Mouse (Mus musculus): Measurements from ENCODE around the gene Chst5. TPM values are rescaled to one million over a fixed set of nuclear protein-coding genes. Genes with fewer than 3 reads are reported as not detected.

The Chst5 gene
- polyA plus RNA-seq, 1 experiment = not detected

- peak within 1 kb of the TSS; percentile 76 for H3ac ChIP-seq (ENCODE audit: control insufficient read depth, insufficient read length, low read depth)
- no peaks in the 10 kb centered on the region for H3K36me3 ChIP-seq (ENCODE audit: control insufficient read depth, insufficient read depth)
- H3K79me3 ChIP-seq (ENCODE audit: low read depth) = no peaks in the 10 kb centered on the region
- H3K27me3 ChIP-seq (ENCODE audit: control insufficient read depth, insufficient read depth, insufficient read length) = no peaks in the 10 kb centered on the region
- H3K4me3 ChIP-seq (ENCODE audit: insufficient read depth, poor library complexity, severe bottlenecking) = peak within 1 kb of the TSS; percentile 53
- TF ChIP-seq MAX (IDR thresholded peaks at IDR 0.05) (no peak), MYOG (IDR thresholded peaks at IDR 0.05; ENCODE audit: control insufficient read depth, extremely low read depth, insufficient read length) (no peak), FOSL1 (IDR thresholded peaks at IDR 0.05; ENCODE audit: insufficient read depth, low read length, poor library complexity, severe bottlenecking) (no peak), CTCF (IDR thresholded peaks at IDR 0.05; ENCODE audit: control insufficient read depth, insufficient read depth, insufficient read length) (no peak), MYOD1 (IDR thresholded peaks at IDR 0.05; ENCODE audit: control insufficient read depth, insufficient read length, low read depth) (no peak), USF1 (IDR thresholded peaks at IDR 0.05; ENCODE audit: low read depth) (no peak), CEBPB (IDR thresholded peaks at IDR 0.05; ENCODE audit: low read depth) (no peak)
- H3K79me2 ChIP-seq (ENCODE audit: control insufficient read depth, insufficient read depth) = no peaks in the 10 kb centered on the region
These were observed 23.3 kb upstream of the Chst5 start, which contains the start of gene Tmem231 for GRCm38 (mm10) chr8:111933348-111934076. Gene Tmem231 (minus strand): TSS chr8:111933881.

- Histone ChIP-seq H3ac (ENCODE audit: control insufficient read depth, insufficient read length, low read depth) (peak overlapping the region; percentile 76), H3K4me3 (ENCODE audit: insufficient read depth, poor library complexity, severe bottlenecking) (peak overlapping the region; percentile 53), H3K27me3 (ENCODE audit: control insufficient read depth, insufficient read depth, insufficient read length) (no peaks in the 10 kb centered on the region), H3K79me3 (ENCODE audit: low read depth) (no peaks in the 10 kb centered on the region), H3K79me2 (ENCODE audit: control insufficient read depth, insufficient read depth) (no peaks in the 10 kb centered on the region), H3K36me3 (ENCODE audit: control insufficient read depth, insufficient read depth) (no peaks in the 10 kb centered on the region)
- TF ChIP-seq MAX (IDR thresholded peaks at IDR 0.05) (no peak), MYOD1 (IDR thresholded peaks at IDR 0.05; ENCODE audit: control insufficient read depth, insufficient read length, low read depth) (peak; percentile 45), FOSL1 (IDR thresholded peaks at IDR 0.05; ENCODE audit: insufficient read depth, low read length, poor library complexity, severe bottlenecking) (no peak), CTCF (IDR thresholded peaks at IDR 0.05; ENCODE audit: control insufficient read depth, insufficient read depth, insufficient read length) (no peak), CEBPB (IDR thresholded peaks at IDR 0.05; ENCODE audit: low read depth) (no peak)
These were observed 22.5 kb upstream of the Chst5 start for GRCm38 (mm10) chr8:111932580-111933336.

- H3K4me3 ChIP-seq (ENCODE audit: insufficient read depth, poor library complexity, severe bottlenecking) = no peak overlapping the region
- no peaks in the 10 kb centered on the region for H3K36me3 ChIP-seq (ENCODE audit: control insufficient read depth, insufficient read depth)
- TF ChIP-seq USF1 (IDR thresholded peaks at IDR 0.05; ENCODE audit: low read depth) (no peak), CEBPB (IDR thresholded peaks at IDR 0.05; ENCODE audit: low read depth) (no peak), MAX (IDR thresholded peaks at IDR 0.05) (no peak), MYOG (IDR thresholded peaks at IDR 0.05; ENCODE audit: control insufficient read depth, extremely low read depth, insufficient read length) (no peak), MYOD1 (IDR thresholded peaks at IDR 0.05; ENCODE audit: control insufficient read depth, insufficient read length, low read depth) (no peak), FOSL1 (IDR thresholded peaks at IDR 0.05; ENCODE audit: insufficient read depth, low read length, poor library complexity, severe bottlenecking) (no peak), CTCF (IDR thresholded peaks at IDR 0.05; ENCODE audit: control insufficient read depth, insufficient read depth, insufficient read length) (no peak)
- H3K79me3 ChIP-seq (ENCODE audit: low read depth) = no peaks in the 10 kb centered on the region
- H3K79me2 ChIP-seq (ENCODE audit: control insufficient read depth, insufficient read depth) = no peaks in the 10 kb centered on the region
- H3ac ChIP-seq (ENCODE audit: control insufficient read depth, insufficient read length, low read depth) = no peak overlapping the region
- H3K27me3 ChIP-seq (ENCODE audit: control insufficient read depth, insufficient read depth, insufficient read length) = no peaks in the 10 kb centered on the region
These were observed 21.5 kb upstream of the Chst5 start for GRCm38 (mm10) chr8:111931721-111932120.

- TF ChIP-seq MYOD1 (IDR thresholded peaks at IDR 0.05; ENCODE audit: control insufficient read depth, insufficient read length, low read depth) (no peak), USF1 (IDR thresholded peaks at IDR 0.05; ENCODE audit: low read depth) (no peak), CEBPB (IDR thresholded peaks at IDR 0.05; ENCODE audit: low read depth) (no peak), MAX (IDR thresholded peaks at IDR 0.05) (no peak), MYOG (IDR thresholded peaks at IDR 0.05; ENCODE audit: control insufficient read depth, extremely low read depth, insufficient read length) (no peak), FOSL1 (IDR thresholded peaks at IDR 0.05; ENCODE audit: insufficient read depth, low read length, poor library complexity, severe bottlenecking) (no peak), CTCF (IDR thresholded peaks at IDR 0.05; ENCODE audit: control insufficient read depth, insufficient read depth, insufficient read length) (no peak)
- H3K4me3 ChIP-seq (ENCODE audit: insufficient read depth, poor library complexity, severe bottlenecking) = no peak overlapping the region
- H3ac ChIP-seq (ENCODE audit: control insufficient read depth, insufficient read length, low read depth) = no peak overlapping the region
These were observed 19.5 kb upstream of the Chst5 start for GRCm38 (mm10) chr8:111929648-111930344.

GRCm38 (mm10) chr8:111924976-111925375 is 14.7 kb upstream of the Chst5 start:
- no peaks in the 10 kb centered on the region for H3K36me3 ChIP-seq (ENCODE audit: control insufficient read depth, insufficient read depth)
- H3K27me3 ChIP-seq (ENCODE audit: control insufficient read depth, insufficient read depth, insufficient read length) = no peaks in the 10 kb centered on the region
- H3K79me3 ChIP-seq (ENCODE audit: low read depth) = no peaks in the 10 kb centered on the region
- TF ChIP-seq FOSL1 (IDR thresholded peaks at IDR 0.05; ENCODE audit: insufficient read depth, low read length, poor library complexity, severe bottlenecking) (no peak), MYOG (IDR thresholded peaks at IDR 0.05; ENCODE audit: control insufficient read depth, extremely low read depth, insufficient read length) (no peak), CTCF (IDR thresholded peaks at IDR 0.05; ENCODE audit: control insufficient read depth, insufficient read depth, insufficient read length) (no peak), MYOD1 (IDR thresholded peaks at IDR 0.05; ENCODE audit: control insufficient read depth, insufficient read length, low read depth) (no peak), CEBPB (IDR thresholded peaks at IDR 0.05; ENCODE audit: low read depth) (no peak), USF1 (IDR thresholded peaks at IDR 0.05; ENCODE audit: low read depth) (no peak), MAX (IDR thresholded peaks at IDR 0.05) (no peak)
- H3K4me3 ChIP-seq (ENCODE audit: insufficient read depth, poor library complexity, severe bottlenecking) = no peak overlapping the region
- no peaks in the 10 kb centered on the region for H3K79me2 ChIP-seq (ENCODE audit: control insufficient read depth, insufficient read depth)
- H3ac ChIP-seq (ENCODE audit: control insufficient read depth, insufficient read length, low read depth) = no peak overlapping the region

More at GRCm38 (mm10) chr8:111929648-111930344, 19.5 kb upstream of the Chst5 start:
- Histone ChIP-seq H3K36me3 (ENCODE audit: control insufficient read depth, insufficient read depth) (no peaks in the 10 kb centered on the region), H3K79me3 (ENCODE audit: low read depth) (no peaks in the 10 kb centered on the region), H3K79me2 (ENCODE audit: control insufficient read depth, insufficient read depth) (no peaks in the 10 kb centered on the region), H3K27me3 (ENCODE audit: control insufficient read depth, insufficient read depth, insufficient read length) (no peaks in the 10 kb centered on the region)

All from C2C12 (cell line).